Mouse (Mus musculus): Measurements from ENCODE around the gene Pogz.

Pogz gene

DNA sequence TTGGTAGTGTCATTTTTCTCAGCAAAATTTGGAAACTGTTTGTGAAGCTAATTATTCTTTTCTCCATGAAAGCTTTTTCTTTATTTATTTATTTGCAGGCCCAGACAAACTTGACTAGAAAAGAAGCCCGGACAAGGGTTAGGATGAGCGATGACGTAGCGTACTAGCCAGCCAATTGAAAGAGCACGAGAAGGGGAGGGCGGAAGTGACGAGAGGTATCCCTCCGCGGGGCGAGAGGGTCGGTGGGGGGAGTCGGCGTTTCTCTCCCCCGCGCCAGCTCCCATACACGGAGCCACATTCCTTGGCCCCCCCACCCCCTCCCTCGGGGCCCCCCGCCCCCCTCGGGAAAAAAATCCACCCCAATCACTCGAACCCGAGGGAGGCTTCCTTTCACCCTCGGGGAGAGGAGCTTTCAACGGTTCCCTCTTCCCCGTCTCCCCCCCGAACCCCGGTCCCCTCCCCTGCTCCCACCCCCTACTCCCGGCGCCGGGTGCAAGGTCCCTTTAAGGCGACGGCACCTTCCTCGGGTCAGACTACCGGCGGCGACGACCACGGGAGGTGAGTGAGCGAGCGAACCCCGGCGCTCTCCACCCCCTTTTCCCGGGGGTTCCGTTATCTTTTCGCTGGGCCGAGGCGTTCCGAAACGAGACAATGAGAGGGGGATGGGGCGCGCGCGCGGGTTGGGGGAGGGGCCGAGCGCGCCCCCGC lies at the start of gene Pogz:
TSS of gene Pogz (plus strand) at position 385 of the 708 bp plus-strand sequence.
- in situ Hi-C loops (cut with MboI; ENCODE audit: low sequenced_read_pairs), result loop anchor here (25.0 kb wide), 1 partner anchor 375 kb away; no protein-coding TSS in a partner anchor

- in situ Hi-C loops (cut with MboI; ENCODE audit: low sequenced_read_pairs), result no loop called here
These were observed 48.3 kb upstream of the Pogz start for GRCm38 (mm10) chr3:94789071-94789470.

GRCm38 (mm10) chr3:94789516-94789915 lies 47.9 kb upstream of the Pogz start:
- in situ Hi-C loops (cut with MboI; ENCODE audit: low sequenced_read_pairs), result no loop called here

DNA sequence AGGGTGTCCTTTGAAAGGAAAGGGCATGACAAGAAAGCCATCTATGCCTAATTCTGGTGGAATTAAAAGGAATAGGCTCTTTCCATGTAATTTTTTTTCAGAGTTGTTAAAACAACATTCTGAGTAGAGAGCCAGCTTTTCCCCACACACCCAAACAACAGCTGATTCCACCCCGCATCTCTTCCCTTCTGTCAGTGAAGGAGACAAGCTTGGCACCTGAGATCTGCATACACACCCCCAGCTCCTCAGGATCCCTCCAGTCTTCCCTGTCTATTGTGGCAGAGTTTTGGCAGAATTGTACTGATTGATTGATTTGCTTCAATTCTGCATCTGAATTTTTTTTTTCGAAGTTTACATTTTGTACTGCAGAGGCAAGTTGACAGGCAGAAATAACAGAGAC lies 45.1 kb upstream of the Pogz start:
- in situ Hi-C loops (cut with MboI; ENCODE audit: low sequenced_read_pairs), result no loop called here

DNA sequence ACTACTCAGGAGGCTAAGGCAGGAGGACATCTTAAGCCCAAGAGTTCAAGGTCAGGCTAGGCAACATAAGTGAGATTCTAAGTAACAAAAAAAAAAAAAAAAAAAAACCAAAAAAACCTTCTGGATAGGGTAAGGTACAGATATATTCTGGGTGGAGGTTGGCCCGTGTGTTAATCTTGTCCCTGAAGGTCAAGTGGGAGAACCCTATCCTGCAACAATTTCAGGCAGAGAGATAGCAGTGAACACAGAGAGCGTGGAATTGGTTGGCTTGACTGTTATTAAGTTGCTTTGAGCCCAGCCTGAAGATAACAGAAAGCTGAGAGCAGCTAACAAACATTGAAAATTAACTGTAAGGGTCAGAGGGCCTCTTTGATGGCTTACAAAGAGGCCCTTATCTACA lies 43.7 kb upstream of the Pogz start:
- in situ Hi-C loops (cut with MboI; ENCODE audit: low sequenced_read_pairs), result no loop called here

DNA sequence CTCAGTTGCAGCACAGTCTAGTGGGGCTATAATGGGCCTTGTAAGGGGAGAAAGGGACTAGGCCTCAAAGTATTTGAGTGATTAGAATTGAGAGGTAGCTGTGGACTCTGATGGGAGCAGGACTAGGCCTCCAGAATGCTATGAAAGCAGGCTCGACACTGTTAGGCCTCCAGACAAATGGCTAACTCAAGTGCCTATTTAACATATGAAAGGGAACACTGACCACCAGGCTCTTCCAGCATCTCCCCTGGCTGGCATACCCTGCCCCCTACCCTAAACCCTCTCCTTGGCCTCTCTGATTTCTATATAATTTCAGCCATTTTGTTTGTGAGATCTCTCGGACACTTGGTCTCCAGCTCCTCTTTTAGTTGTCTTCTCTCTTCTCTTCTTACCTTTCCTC lies 43.0 kb upstream of the Pogz start:
- in situ Hi-C loops (cut with MboI; ENCODE audit: low sequenced_read_pairs), result no loop called here

DNA sequence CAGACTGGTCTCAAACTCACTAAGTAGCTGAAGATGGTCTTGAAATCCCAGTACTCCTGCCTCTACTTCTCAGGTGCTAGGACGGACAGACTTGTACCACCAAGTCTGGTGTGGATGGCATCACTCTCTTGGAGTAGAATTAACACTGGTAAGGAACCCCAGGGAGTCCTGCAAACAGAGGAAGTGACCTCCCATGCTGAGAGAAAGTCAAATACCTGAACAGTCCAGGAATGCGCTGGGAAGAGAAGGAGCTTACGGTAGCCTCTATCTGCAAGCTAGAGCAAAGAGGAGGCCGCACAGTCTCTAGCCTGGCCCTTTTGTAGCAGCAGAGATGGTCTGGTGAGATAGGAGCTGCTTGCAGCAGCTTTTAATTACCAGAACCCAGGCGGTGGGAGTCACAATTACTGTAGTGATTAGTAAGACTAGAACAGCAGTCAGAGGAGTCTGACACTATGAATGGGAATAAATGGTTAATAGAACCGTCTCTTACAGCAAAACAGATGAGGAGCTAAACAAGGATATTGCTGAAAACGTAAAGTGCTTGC lies 41.7 kb upstream of the Pogz start:
- in situ Hi-C loops (cut with MboI; ENCODE audit: low sequenced_read_pairs), result no loop called here

DNA sequence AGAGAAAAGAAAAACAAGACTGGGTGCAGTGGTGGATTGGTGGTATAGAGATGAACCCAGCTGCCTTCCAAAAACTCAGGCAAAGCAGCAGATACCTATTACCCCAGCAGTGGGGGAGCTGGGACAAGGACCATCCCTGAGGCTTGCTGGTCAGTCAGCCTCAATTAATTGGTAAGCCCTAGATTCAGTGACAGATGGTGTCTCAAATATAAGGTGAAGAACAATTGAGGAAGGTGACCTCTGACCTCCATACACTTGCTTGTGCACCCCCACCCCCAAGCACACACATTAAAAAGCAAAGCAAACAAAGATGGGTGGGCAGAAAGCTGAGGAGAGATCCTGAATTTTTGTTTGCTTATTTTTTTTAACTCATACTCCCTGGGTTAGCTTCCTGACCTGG lies 41.2 kb upstream of the Pogz start:
- in situ Hi-C loops (cut with MboI; ENCODE audit: low sequenced_read_pairs), result no loop called here

- in situ Hi-C loops (cut with MboI; ENCODE audit: low sequenced_read_pairs), result no loop called here
These were observed 33.2 kb upstream of the Pogz start for GRCm38 (mm10) chr3:94804146-94804545.

DNA sequence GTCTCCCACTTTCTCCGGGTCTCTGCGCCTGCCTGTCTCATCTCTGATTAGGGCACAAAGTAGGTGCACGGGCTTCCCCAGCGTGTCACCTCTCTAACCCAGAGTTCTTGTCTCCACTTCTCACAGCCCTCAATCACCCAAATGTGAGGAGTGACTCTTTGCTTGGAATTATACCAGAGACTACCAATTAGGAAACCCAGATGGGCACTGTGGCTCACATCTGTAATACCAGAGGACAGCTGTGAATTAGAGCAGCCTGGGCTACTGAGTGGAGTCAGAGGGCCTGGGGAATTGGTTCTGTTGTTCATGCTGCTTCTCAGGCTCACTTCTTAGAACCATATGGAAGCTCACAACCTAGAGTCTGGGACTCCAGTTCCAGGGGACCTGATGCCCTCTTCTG lies 32.4 kb upstream of the Pogz start:
- in situ Hi-C loops (cut with MboI; ENCODE audit: low sequenced_read_pairs), result no loop called here

GRCm38 (mm10) chr3:94808296-94808695 lies 29.1 kb upstream of the Pogz start:
- in situ Hi-C loops (cut with MboI; ENCODE audit: low sequenced_read_pairs), result no loop called here

GRCm38 (mm10) chr3:94811628-94812027 lies 25.7 kb upstream of the Pogz start:
- in situ Hi-C loops (cut with MboI; ENCODE audit: low sequenced_read_pairs), result no loop called here

DNA sequence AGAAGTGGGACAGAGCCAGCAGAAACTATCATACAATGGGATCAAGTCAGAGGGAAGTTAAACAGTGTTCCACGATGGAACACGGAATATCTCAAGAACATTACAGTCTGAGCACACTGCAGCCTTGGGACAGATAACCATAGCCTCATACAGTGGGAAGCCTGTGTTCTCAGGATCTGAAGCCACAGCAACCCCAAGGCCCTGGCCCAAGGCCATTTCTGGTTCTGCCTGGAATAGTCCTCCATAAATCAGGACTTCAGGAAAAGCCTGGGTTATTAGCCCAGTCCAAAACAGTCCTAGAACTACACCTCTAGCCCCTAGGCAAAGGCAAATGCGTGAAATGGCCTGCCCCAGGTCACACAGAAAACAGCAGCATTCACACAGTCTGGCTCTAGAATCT lies 23.7 kb upstream of the Pogz start:
- in situ Hi-C loops (cut with MboI; ENCODE audit: low sequenced_read_pairs), result no loop called here

GRCm38 (mm10) chr3:94814063-94814462 lies 23.3 kb upstream of the Pogz start:
- in situ Hi-C loops (cut with MboI; ENCODE audit: low sequenced_read_pairs), result no loop called here

DNA sequence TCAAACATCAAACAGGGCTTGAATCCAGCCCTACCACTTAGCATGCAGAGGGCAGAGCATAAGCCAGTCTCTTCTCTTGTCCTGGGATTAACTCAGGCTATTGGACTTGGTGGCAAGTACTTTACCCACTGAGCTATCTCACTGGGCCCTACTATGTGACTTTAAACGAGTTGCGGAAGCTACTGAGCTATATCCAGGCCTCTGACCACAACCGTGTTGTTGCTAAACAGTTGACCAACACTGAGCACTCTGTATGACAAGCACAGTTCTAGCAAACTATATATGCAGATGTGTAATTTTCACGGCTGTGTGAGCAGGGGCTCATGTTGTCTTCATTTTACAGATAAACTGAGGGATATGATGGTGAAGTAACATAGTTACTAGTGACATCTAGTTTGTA lies 22.7 kb upstream of the Pogz start:
- in situ Hi-C loops (cut with MboI; ENCODE audit: low sequenced_read_pairs), result no loop called here

- in situ Hi-C loops (cut with MboI; ENCODE audit: low sequenced_read_pairs), result no loop called here
These were observed 21.8 kb upstream of the Pogz start for GRCm38 (mm10) chr3:94815603-94816002.

DNA sequence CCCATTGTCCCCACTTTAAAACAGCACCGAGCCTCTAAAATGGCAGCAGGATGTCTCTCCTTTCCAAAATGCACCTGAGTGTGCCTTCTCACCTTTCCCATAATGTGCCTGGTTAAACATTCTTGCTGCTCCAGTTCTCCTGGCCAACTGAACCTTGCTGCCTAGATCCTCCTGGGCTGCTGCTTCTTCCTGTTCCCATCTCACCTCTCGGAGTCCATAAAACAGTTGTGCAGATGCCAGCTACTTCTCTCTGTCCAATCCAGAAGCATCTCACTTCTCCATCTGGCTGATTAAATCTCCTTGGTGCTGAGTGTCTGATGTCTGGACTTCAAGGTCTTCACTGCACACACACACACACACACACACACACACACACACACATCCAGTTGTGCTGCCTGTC lies 19.6 kb upstream of the Pogz start:
- in situ Hi-C loops (cut with MboI; ENCODE audit: low sequenced_read_pairs), result no loop called here

DNA sequence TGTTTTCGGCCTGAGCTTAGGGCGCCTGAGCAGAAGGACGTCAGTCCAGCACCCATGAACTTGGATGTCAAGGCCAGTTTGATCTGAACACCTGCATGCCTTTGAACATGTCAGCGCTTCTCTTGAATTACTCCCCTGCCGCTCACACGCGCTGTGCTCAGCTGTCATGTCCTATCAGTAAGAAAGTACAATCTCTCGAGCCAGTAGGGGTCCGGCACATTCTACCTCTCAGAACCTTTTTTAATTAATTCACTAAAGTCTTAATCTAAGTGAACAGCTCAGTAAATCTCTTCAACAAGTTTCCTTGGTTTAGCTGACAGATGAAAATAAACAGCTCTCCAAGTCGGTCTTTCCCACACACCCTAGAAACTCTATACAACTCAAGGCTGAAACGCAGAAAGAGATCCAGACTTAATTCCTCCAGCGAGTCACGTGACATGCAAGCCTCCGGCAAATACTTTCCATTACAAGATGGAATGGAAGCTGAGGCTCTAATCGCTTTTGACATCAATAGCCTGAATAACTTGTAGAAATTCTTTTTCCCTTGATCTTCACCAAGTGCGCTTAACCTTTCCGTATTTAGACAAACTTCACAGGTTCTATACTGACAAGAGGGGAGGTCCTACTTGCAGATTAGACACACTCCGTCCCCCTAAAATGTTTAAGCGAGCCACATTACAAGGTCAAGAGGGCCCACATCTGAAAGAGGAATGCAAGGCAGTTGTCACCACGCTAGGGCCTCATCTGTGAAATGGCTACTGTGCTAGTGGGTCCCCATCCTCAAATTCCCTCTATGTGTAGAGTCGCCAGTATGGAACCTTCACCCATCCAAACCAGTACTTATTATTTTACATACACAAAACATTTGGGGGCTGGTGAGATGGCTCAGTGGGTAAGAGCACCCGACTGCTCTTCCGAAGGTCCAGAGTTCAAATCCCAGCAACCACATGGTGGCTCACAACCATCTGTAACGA lies 17.6 kb upstream of the Pogz start:
- in situ Hi-C loops (cut with MboI; ENCODE audit: low sequenced_read_pairs), result no loop called here

- in situ Hi-C loops (cut with MboI; ENCODE audit: low sequenced_read_pairs), result no loop called here
These were observed 16.2 kb upstream of the Pogz start for GRCm38 (mm10) chr3:94821008-94821638.

DNA sequence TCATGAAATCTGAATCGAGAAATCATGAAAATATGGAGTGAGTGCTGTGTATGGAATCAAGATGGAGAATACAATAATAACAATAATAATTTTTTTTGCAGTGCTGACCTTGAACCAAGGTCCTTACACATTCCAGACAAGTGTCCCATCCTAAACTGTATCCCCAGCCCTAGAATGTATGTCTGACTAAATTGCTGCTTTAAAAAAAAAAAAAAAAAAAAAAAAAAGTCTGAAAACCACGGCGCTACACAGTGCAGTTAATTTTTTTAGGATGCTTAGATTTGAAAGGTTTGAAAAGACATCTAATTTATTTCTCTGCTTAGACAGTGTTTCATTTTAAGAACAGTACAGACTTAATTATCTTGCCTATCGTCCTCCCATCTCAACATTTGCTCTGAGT lies 15.3 kb upstream of the Pogz start:
- in situ Hi-C loops (cut with MboI; ENCODE audit: low sequenced_read_pairs), result no loop called here

DNA sequence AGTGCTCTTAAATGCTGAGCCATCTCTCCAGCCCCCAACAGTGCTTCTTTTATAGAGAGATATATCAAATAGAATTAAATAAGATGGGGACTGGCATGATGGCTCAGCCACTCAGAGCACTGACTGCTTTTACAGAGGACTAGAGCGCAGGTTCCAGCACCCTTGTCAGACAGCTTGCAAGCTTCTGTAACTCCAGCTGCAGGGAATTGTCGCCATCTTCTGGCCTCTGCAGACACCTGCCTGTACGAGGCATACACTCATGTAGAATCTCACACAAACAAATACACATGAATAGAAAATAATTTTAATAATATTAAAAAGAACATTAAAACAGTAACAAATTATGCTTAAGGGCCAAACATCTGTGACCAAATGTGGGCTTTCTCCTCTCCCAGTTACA lies 13.3 kb upstream of the Pogz start:
- in situ Hi-C loops (cut with MboI; ENCODE audit: low sequenced_read_pairs), result no loop called here

All from CH12F3 (cell line).